Mouse (Mus musculus) testis, postnatal 10 days (tissue): ENCODE data around the gene Atp2b2.
A peak's percentile ranks its signal among the peaks of the same experiment; 100 is the strongest.

Experiments used
- DNase-seq: peaks from one replicate; pipeline ENCODE4 v3.0.0; 2021; ENCODE audit warnings: low spot score

Gene Atp2b2

DNA sequence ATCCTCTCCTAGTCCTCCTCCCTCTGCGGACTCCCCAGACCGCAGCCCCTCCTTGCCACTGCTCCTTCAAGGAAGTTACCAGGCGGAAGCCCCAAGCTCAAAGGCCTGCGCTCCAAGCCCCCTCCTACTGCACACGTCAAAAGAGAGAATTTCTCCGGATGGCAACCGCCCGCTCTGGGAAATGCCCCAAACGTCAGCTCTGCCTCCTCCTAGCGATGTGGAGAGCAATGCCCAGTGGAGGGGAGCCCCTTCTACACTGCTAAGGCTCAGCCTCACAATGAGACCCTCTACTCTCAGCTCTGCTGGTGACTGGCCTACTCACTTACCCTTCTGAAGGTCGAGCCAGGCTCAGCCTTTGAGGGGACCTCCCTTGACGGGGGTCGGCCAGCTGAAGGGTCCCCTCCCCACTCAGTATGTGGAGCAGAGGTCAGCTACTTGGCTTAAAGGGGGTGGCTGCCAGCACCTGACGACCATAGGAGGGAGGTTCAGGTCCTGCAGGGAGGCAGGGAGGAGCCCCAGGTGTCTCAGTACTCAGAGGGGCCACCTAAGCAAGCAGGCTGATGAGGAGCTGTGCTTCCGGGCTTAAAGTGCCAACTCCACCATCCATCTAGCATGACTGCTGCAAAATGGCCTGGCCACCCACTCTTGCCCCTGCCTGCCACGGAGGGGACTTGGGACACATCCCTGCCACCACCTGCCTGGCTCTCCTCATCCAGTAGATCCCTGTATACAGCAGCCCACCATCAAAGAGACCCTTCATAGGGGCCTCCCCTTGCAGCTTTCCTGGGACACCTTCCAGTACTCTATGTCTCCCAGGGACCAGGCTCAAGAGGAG, 152.2 kb downstream of the Atp2b2 start:
- no peak for DNase-seq

DNA sequence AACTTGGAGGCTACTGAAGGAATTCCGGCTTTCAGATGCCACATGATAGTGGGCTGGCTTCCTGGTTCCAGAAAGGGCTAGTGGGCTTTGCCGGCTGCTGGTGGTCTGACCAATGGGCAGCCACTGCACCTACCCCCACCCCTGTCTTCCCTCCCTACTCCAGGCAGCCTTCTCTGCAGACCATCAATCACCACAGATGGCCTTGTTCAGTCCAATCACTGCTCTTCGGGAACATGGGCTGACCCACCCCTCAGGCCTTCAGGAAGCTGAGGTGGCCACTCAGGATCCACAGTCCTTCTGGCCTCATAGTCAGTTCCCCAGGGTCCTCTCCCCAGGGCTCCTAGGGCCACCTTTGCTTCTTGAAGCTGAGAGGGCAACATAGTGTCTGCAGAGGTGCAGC, 153.2 kb downstream of the Atp2b2 start:
- no peak for DNase-seq

DNA sequence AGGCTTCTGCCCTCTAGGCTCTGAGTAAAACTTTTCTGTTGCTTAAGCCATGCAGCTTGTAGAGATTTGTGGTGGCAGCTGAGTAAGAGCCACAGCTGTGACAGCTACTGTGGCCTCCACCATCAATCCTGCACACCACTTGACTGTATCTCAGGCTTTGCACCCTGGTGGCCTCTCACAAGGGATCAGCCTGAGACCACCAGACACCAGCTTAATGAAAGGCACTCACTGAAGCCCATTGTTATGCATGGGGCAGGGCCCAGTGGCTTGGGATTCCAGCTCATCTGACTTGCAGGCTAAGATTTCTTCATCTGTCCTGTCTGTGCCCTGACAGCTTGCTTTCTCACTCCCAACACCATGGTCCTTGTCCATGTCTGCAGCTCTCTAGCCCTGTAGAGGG, 155.5 kb downstream of the Atp2b2 start:
- DNase-seq = no peak

DNA sequence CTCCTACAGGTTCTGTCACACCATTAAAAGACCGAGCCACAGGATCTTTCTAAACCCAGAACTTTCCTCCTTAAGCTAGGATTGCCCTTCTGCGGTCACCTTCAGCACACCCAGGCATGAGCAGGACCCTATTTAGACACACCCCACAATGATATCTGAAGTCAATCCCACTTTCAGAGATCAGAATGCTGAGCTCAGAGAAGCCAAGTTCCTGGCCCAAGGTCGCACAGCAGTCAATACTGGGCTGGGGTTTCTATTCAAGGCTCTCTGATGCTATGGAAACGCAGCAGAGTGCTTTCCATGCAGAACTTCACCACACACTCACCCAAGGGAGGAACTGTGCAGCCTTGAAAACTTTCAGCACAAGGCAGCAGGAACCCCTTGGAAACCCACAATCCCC, 157.6 kb downstream of the Atp2b2 start:
- DNase-seq = no peak

DNA sequence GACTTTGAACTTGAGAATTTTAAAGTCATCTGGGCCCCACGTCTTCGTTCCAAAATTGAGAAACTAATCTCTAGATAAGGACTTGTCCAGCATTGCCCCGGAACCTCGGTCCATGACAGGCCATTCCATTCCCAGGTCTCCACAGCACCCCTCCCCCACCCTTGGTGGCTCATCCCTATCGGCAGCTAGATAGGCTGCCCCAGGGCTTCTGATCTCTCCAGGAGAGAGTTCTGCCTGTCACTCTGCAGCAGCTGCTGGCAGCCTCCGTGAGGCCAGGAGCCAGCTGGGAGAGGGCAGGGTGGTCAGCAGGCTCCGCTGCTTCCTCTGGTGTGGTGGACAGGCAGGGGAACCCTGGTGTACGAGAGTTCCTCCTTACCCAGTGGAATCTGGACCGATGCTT, 159.2 kb downstream of the Atp2b2 start:
- no peak for DNase-seq

DNA sequence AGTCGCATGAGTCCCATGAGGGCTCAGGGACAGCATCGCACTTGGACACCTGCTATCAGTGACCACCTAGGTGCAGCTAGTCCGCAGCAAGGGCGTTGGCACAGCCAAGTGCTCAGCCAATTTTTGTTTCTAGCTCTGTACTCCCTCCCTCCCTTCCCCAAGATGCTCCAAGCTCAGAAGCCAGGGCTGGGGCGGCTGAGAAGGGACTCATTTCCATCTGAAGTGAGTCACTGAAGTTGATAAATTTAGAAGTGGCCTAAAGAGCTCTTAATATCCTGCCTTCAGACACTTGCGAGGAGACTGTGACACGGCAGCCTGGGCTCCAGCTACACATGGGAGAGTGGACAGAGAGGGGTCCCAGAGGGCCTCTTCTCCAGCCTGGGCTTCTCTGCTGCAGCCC, 160.0 kb downstream of the Atp2b2 start:
- DNase-seq = no peak

DNA sequence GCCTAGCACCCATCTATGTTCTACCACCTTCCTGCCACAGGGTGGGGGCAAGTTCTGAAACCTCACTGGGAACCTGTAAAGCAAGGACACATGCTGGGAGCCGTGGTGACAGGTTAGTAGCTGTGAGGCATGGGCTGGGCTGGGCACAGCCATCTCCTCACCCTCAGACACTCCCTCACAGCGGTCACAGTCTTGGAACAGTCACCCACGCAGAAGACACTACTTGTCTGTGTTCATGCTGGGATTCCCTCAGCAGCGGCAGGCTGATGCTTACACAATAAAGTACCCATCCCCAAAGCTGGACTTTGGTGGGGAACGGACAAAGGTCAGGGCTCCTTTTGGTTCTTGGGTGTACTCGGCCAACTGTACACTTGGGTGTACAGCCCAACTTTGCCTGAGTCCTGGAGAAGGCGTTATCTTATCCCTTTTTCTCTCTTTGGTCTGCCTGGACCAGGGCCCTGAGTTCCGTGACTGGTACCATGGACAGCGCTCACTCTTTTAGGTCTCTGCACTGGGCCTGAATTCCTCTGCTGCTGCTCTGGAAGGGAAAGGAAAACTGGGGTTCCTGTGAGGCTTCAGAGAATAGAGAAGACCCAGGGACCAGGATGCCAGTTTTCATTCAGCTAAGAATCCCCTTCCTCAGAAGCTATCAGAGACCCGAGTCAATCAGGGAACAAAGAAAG, 160.7 kb downstream of the Atp2b2 start:
- peak; percentile 82 for DNase-seq

DNA sequence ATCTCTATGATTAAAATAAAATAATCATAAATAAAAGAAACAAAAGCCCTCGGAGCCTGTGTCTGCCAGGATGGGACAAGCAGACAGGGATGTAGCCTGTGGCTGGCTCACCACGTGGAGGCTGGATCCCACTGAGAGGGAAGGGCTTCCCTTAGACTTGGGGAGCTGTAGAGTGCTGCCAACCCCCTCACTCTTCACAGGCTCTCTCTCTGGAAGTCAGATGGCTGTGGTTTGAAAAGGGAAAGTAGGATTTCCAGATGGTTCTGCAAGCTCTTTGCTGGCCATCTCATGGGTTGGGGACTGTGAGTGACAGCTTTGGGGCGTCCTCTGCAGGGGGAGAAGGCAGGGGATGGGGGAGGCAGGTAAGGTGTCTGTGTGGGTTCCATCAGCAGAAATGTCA, 163.0 kb downstream of the Atp2b2 start:
- DNase-seq = no peak

DNA sequence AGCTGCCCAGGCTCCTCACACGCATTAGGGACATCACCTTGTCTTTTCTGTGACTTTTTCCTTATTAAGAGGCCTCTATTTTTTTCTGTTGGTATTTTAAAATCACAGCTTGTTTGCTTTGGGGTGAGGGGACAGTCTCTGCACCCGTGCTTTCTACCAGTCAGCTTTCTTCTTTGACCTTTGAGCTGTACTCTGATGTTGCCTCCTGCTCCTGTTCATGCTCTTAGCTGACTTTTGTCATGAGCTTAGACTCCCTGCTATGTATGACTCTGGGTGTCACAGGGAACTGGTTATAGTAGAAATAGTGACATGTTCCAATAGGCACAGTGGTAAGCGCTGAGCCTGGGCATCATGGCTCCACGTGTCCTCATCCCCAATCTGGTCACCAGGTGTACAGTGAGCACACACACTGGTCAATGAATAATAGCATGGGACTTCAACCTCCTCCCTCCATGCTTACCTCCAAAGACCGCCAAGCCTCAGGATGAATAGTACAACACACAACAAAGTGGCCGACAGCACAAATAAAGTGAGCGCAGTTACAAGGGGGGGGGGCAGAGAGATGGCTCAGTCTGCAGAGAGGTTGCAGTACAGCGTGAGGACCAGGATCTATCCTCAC, 163.8 kb downstream of the Atp2b2 start:
- DNase-seq = no peak

DNA sequence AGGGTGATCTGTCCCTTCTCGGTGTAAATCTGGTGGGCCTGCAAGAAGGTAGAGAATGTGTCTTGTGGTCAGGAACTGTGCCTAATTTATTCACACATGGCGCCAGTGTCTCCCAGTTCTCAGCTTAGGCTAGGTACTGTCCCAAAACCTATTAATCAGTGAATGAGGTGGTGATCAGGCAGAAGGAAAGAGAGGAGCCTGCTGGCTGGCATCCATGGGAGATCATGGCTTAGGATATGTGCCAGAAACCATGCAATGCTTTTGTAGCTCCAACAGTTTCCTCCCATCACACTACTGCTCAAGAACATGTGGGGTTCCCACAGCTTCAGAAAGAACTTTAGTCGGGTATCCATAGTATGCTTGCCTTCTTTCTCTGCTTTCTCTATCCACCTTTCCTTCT, 165.8 kb downstream of the Atp2b2 start:
- DNase-seq = no peak

DNA sequence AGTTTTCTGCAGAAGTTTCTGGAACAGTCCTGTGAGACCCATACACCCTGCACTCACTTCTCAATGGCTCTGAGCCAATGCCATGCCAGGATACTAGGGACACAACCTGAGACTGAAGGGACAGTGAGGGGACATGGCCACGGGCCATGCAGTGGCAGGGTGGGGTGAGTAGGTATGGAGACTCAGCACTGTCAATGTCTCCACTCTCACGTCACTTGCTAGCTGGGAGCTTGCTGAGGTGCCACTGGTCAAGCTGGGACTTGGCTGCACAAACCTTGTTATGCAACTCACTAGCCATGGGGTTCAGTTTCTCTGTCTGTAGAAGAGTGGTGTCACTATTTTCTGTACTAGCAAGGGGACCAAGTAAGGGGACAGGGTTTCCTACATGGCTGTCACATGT, 167.2 kb downstream of the Atp2b2 start:
- DNase-seq = no peak

DNA sequence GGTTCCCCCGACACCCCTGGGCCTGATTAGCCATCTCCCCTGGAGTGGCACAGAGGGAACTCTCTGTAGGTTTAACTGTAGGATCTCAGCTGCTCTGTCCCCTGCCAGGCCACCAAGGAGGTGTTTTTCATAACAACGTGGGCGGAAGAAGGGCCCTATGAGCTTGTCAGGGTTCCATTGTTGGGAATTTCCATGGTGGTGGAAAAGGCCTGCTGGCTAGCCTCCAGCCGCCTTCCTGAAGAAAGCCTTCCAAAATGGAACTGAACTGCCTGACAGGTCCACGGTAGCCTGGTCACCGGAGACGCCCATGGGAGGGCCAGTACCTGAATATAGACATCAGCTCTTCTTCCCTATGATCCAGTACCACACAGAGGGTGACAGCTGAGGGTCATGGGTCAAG, 169.8 kb downstream of the Atp2b2 start:
- no peak for DNase-seq

DNA sequence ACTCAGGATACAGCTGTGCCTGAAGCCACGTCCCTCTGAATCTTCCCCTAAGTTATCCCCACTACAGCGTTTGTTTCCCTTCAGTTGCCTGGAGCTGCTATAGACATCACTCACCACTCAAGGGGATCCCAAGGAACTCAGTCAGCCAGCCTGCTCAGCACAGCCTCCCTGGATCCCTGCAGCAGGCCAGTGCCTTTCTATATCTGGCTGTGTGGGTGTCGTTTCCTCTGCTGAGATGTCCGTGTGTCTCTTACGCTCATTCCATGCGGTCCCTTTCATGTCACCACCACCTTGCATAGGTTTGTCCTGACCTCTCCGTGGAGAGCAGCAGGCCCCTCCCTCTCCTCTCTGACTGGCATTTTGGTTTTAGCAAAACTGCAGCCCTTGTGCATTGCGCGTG, 171.6 kb downstream of the Atp2b2 start:
- no peak for DNase-seq

DNA sequence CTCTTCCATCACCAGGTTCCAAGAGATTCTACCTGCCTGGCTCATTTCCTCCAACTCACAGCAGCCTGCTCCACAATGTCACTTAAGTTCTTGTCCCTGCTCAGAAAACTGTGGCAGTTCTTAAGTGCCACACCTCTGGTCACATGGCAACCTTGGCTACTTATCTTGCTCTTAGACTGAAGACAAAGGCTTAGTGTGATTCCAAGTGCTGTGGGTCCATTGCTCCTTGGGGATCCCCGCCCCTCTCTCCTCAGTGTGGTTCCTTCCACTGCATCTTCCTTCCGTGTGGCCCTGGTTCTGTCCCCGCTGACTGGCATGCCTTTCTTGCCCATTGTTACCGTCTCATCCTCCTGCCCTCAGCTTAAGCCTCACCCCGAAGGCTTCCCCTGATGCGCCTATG, 173.9 kb downstream of the Atp2b2 start:
- no peak for DNase-seq

DNA sequence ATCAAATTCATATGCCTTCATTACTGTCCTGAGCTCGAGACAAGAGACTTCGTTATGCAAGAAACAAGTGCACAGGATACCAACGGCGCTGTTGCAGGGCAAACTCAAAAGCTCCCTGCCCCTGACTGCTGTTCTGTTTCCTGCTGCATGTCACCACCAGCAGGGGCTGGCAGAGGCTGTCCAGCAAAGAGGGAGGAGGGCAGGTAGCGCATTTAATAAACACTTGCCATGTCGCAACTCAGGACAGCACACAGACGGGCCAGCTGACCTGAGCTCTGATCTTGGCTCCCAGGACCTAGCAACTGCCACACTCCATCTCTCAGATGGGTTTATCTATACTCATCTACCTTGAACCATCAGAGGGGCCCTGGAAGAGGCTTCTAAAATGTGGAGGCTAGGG, 176.7 kb downstream of the Atp2b2 start:
- no peak for DNase-seq

DNA sequence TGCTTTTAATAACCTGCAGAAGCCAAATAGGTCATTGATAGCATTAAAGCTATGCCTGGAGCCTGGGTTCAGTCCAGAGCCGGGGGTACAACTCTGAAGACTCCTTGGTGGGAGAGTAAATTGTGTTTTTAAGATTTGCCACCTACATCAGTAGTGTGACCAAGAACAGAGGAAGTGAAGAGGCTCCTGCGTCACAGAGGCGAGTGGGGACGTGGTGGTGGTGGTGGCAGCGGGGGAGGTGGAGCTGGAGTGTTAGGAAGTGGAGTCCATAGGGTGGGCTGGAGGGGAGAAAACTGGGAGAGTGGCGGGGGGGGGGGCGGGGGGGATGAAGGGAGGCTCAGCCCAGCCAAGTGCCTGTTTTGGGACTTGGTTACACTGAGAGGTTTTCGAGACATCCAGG, 177.6 kb downstream of the Atp2b2 start:
- DNase-seq = no peak

DNA sequence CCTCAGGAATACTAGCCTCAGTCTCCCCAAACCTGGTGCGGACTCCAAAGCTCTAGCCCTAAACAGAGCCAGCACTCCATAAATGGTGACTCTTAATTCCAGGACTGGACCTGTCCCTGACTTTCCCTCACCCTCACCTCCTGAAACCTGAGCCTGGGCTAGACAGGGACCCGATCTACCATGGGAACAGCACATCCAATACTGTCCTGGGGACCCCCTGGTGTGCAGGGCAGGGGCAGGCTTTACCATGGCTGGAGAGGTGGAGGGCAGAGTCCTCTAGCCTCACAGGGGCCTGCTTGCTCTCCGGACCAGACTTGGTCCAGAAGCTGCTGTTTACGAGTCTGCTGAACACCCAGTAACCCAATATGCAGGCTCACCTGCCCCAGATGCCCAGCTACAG, 179.5 kb downstream of the Atp2b2 start:
- DNase-seq = no peak

DNA sequence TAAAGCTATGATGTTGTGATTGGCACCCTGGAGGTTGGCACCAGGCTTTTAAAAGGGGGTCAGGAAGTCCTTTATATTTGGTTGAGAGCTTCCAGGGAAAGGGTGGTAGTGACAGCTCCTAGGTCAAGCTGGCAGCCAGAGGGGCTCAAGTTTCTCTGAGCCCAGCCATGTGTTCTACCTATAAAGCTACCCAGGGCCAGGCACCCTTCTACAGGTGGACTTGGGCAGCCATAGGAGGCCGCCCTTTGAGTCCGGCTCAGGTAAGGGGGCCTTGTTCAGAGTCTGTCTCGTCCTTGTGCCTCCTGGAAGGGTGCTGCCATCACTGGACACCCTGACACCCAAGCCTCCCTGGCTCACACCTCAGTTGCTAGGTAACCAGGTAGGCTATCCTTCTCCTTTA, 180.5 kb downstream of the Atp2b2 start:
- no peak for DNase-seq

DNA sequence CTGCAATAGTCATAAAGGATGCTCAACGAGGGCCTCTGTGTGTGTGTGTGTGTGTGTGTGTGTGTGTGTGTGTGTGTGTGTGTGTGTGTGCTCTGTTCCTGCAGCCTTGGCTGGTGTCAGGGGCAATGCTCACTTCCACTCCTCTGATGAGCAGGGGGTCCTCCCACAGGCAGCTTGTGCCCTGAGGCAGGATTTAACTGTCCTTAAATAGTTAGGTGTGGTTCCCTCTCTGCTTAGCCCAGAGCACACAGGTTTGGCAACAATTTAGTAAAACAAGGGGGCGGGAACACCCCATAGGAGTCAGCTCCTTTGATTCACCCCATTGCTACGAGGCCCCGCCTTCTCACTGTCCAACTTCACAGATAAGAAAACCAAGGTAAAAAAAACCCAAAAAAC, 181.0 kb downstream of the Atp2b2 start:
- no peak for DNase-seq

DNA sequence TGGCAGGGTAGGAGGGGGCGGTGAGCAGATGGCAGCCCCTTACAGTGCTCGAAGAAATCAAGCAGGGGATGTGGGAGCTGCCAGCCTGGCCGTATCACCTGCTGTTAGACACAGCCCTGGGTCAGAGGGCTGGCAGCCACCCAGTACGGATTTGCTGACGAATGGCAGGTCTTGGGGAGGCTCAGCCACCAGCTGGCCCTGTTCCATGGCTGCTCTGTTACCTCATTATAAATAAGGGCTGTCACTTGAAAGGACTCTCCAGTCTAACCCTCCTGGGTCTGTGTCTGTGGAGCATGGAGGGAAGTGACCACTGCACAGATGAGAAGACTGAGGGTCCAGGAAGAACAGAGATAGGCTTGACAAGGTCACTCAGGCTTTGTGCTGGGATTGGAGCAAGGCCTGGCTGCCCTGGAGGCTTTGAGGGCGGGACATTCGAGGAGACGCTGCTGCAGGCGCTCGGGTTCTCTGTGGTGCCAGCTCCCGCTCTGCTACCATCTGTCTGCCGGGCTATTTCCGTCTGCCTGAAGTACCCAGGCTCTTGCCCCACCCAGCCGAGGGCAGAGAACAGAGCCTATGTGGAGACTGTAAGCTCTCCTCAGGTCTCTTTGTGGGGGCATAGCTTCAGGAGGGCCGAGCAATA, 181.6 kb downstream of the Atp2b2 start:
- peak; percentile 86 for DNase-seq

DNA sequence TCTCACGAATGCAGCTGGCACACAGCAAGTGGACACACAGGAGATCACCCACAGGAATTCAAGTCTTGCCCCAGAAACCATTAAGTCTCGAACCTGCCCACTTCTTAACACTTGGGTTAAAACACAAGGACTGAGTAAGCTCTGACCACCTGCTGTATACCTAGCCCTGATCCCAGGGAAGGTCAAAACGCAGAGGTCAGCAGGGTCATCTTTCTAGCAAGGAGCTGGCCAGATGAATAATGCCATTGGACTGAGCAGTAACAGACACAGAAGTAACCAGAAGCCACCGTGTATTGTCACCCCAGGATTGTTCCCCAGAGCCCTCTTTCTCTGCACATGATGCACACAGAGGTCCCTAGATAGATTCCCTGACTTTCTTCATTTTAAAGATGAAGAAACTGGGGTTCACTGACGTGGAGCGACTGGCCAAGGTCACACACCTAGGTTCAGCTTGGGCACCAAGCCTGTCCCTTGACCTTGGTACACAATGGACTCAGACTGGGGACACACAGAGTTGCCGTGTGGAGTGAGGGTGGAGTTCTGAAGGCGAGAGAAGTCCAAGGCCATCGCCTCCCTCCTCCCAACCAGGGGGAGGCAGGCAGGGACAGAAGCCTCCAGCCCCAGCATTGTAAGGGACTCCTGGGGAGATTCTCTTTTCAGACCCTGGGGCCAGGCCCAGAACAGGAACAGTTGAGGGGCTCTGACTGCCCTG, 182.2 kb downstream of the Atp2b2 start:
- peak; percentile 59 for DNase-seq

DNA sequence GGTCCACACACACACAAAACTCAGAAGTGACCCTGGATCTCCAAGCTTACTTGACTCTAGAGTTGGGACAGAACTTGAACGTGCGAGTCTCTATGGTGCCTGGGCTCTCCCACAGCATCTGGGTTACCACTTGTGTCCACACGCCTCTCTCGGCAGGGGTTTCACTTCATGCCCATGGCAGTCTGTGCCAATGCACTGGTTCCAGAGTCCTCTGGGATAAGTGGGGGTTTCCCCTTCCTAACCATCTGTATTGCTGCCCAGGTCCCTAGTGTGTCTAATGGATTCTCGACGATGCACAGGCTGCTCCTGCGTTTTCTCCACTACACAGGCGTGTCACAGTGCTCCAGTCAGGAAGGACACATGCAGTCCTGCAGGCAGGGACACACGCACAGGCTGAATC, 184.1 kb downstream of the Atp2b2 start:
- no peak for DNase-seq
